ENCODE assay signal across 7 mouse cellular contexts in the genomic region with DNA sequence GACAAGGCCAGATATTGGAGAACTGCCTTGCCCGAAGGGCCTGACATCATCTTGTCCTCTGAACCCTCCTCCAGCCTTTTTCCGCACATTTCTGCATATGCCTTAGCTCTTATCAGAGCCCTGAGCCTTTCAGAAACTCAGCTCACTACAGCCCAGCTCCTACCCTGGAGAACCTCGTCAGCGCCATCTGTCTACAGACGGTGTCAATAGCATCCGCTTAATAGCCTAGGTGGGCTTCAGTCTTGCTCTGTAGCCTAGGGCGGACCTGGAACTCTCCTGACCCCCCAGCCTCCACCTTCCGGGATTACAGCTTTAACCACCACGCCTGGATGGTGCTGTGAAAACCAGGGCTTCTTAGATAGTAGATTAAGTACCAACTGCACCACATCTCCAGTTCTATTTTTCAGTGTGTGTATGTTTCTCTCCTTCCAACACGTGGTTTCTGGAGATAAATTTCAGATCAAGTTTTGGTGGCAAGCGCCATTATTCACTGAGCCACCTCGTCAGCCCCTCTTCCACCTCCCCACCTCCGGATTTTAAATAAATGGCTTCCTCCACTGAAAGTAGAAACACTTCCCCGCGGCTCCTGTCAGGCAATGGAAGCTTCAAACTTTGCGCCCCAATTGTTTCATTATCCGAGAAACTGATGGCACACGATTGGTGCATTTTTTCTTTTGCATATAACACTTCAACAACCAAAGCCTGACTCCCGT. TPM values are rescaled to one million over a fixed set of nuclear protein-coding genes. Genes with fewer than 3 reads are reported as not detected.
DNase-seq lines count a peak whose midpoint lies in the region; ATAC-seq and TF ChIP-seq lines count a peak whose summit lies in the region.

No protein-coding gene starts in this region.

- peak overlapping the region; percentile 74 for H3K4me2 ChIP-seq in intestine, postnatal 0 days (replicated peaks; ENCODE audit: low read depth)
- H3K4me2 ChIP-seq in limb, embryonic 11.5 days (ENCODE audit: low read depth, severe bottlenecking): peak overlapping the region; percentile 59
- H3K4me2 ChIP-seq in midbrain, embryonic 13.5 days (replicated peaks): peak overlapping the region; percentile 53

- no peaks in the 10 kb centered on the region for H3K27me3 ChIP-seq in intestine, postnatal 0 days (replicated peaks; ENCODE audit: control insufficient read depth, insufficient read depth, low read length)
- no peaks in the 10 kb centered on the region for H3K27me3 ChIP-seq in limb, embryonic 11.5 days (ENCODE audit: control insufficient read depth, insufficient read depth, low read length)
- no peaks in the 10 kb centered on the region for H3K27me3 ChIP-seq in midbrain, embryonic 13.5 days

- TF ChIP-seq CTCF in intestine, postnatal 0 days (IDR thresholded peaks at IDR 0.05; ENCODE audit: low read depth): peak; percentile 94

- no peaks in the 10 kb centered on the region for H3K36me3 ChIP-seq in intestine, postnatal 0 days (ENCODE audit: control insufficient read depth, insufficient read depth)
- H3K36me3 ChIP-seq in limb, embryonic 11.5 days (ENCODE audit: control insufficient read depth, insufficient read depth, low read length): no peaks in the 10 kb centered on the region
- H3K36me3 ChIP-seq in midbrain, embryonic 13.5 days: no peaks in the 10 kb centered on the region

- DNase-seq in adrenal gland, adult 8-10 months: peak; percentile 60
- peak; percentile 54 for DNase-seq in embryo, embryonic 11.5 days (ENCODE audit: low read depth, low spot score)
- peak; percentile 45 to 81 for DNase-seq in gastrocnemius, postnatal 4 days (ENCODE audit: low spot score in 2 of 2)
- DNase-seq in limb, embryonic 11.5 days (ENCODE audit: low spot score): peak; percentile 87
- peak; percentile 75 for DNase-seq in spleen, adult 12 weeks (ENCODE audit: low spot score)

- H3K9ac ChIP-seq in intestine, postnatal 0 days (ENCODE audit: low read depth, low read length): peak overlapping the region; percentile 50
- peak overlapping the region; percentile 51; the same call in 1 of the 2 replicates for H3K9ac ChIP-seq in limb, embryonic 11.5 days (ENCODE audit: low read length)
- H3K9ac ChIP-seq in midbrain, embryonic 13.5 days (replicated peaks): peak overlapping the region; percentile 37

- peak; percentile 26 for ATAC-seq in intestine, postnatal 0 days
- ATAC-seq in limb, embryonic 11.5 days (ENCODE audit: insufficient number of reproducible peaks, low FRiP score, low TSS enrichment, low read depth): no peak
- no peak for ATAC-seq in midbrain, embryonic 13.5 days

- H3K4me3 ChIP-seq in intestine, postnatal 0 days (ENCODE audit: low read depth, low read length): peak overlapping the region; percentile 51
- H3K4me3 ChIP-seq in limb, embryonic 11.5 days (ENCODE audit: low read depth, low read length): peak overlapping the region; percentile 41
- H3K4me3 ChIP-seq in midbrain, embryonic 13.5 days (replicated peaks): peak overlapping the region; percentile 41

- no peaks in the 10 kb centered on the region for H3K9me3 ChIP-seq in intestine, postnatal 0 days (ENCODE audit: control insufficient read depth)
- H3K9me3 ChIP-seq in limb, embryonic 11.5 days (ENCODE audit: control insufficient read depth, low read length): no peaks in the 10 kb centered on the region
- no peaks in the 10 kb centered on the region for H3K9me3 ChIP-seq in midbrain, embryonic 13.5 days

- H3K27ac ChIP-seq in intestine, postnatal 0 days (ENCODE audit: low read depth, low read length): peak overlapping the region; percentile 82
- H3K27ac ChIP-seq in limb, embryonic 11.5 days (replicated peaks; ENCODE audit: low read depth, low read length): 0 out of 2 replicates have a peak overlapping the region, but pooled peaks have one; percentile 24
- H3K27ac ChIP-seq in midbrain, embryonic 13.5 days: peak overlapping the region; percentile 52

- 0 out of 2 replicates have a peak, but pooled peaks cover 6% of the 10 kb centered on the region for H3K4me1 ChIP-seq in intestine, postnatal 0 days (replicated peaks; ENCODE audit: control insufficient read depth, insufficient read depth, low read length)
- H3K4me1 ChIP-seq in limb, embryonic 11.5 days (ENCODE audit: control insufficient read depth, insufficient read depth, low read length): peaks cover 5% of the 10 kb centered on the region
- peaks cover 33% of the 10 kb centered on the region for H3K4me1 ChIP-seq in midbrain, embryonic 13.5 days (replicated peaks)

- WGBS in intestine, postnatal 0 days: 1% methylated on average over 19 of the region's 19 CpGs
- WGBS in limb, embryonic 11.5 days: 9% methylated on average over 19 of the region's 19 CpGs
- WGBS in midbrain, embryonic 13.5 days: 9% methylated on average over 19 of the region's 19 CpGs

RNA-seq across cellular contexts. Expression of a gene that starts 4.3 kb away (rescaled TPM):
- total RNA-seq in adrenal gland, adult 8-10 months (2022): 10 to 100 TPM in 3 of 4 experiments, 1 to 10 TPM in 1; 7.2 to 16.9 (median 10.6) TPM
- total RNA-seq in gastrocnemius, postnatal 4 days (2021): 10 to 100 TPM; 12.1 to 12.6 TPM
- 1.6 and 1.7 TPM in 2 replicates for polyA plus RNA-seq in intestine, postnatal 0 days (2015; fragmentation: Nextera tagmentation; extraction: Ambion mirVana)
- polyA plus RNA-seq in limb, embryonic 11.5 days (2014; fragmentation: Nextera tagmentation; extraction: Ambion mirVana): 9.3 and 10.1 TPM in 2 replicates
- polyA plus RNA-seq in midbrain, embryonic 13.5 days (2015; fragmentation: Nextera tagmentation; extraction: Ambion mirVana): 7.9 and 10.2 TPM in 2 replicates

RNA-seq across cellular contexts. Expression of a gene that starts 9.6 kb away (rescaled TPM):
- under 1 TPM in 3 of 4 experiments, not detected in 1; 0.10 to 0.28 (median 0.12) TPM for total RNA-seq in adrenal gland, adult 8-10 months (2022)
- under 1 TPM in 1 of 2 experiments, not detected in 1; 0.05 TPM for total RNA-seq in gastrocnemius, postnatal 4 days (2021)
- 0.14 TPM in 1 of 2 replicates, not detected in the other for polyA plus RNA-seq in intestine, postnatal 0 days (2015; fragmentation: Nextera tagmentation; extraction: Ambion mirVana)
- not detected in 2 replicates for polyA plus RNA-seq in limb, embryonic 11.5 days (2014; fragmentation: Nextera tagmentation; extraction: Ambion mirVana)
- not detected in 2 replicates for polyA plus RNA-seq in midbrain, embryonic 13.5 days (2015; fragmentation: Nextera tagmentation; extraction: Ambion mirVana)

RNA-seq across cellular contexts. Expression of a gene that starts 46.2 kb away (rescaled TPM):
- 100 to 1,000 TPM; 175 to 194 (median 175) TPM for total RNA-seq in adrenal gland, adult 8-10 months (2022)
- 100 to 1,000 TPM; 141 to 153 TPM for total RNA-seq in gastrocnemius, postnatal 4 days (2021)
- polyA plus RNA-seq in intestine, postnatal 0 days (2015; fragmentation: Nextera tagmentation; extraction: Ambion mirVana): 201 and 204 TPM in 2 replicates
- 182 and 203 TPM in 2 replicates for polyA plus RNA-seq in limb, embryonic 11.5 days (2014; fragmentation: Nextera tagmentation; extraction: Ambion mirVana)
- polyA plus RNA-seq in midbrain, embryonic 13.5 days (2015; fragmentation: Nextera tagmentation; extraction: Ambion mirVana): 196 and 203 TPM in 2 replicates

Comparison
In these comparisons a context has a peak if more than half of its experiments do, and no peak if none do; other contexts are left out.
1. H3K27ac ChIP-seq: peak in every context shown above with its lines; median percentile 82 in intestine, postnatal 0 days; 52 in midbrain, embryonic 13.5 days; 24 in limb, embryonic 11.5 days.